Comparison of ENCODE assay signal across 18 mouse cellular contexts in genomic region chr11:64941193-64941592, GRCm38 (mm10). TPM values are rescaled to one million over a fixed set of nuclear protein-coding genes. Genes with fewer than 3 reads are reported as not detected.
DNase-seq lines count a peak whose midpoint lies in the region; ATAC-seq lines count a peak whose summit lies in the region.
"Had no signal": no experiment of that assay in that cellular context is flagged by ENCODE, and none has a peak within 500 bp of the region (broad histone marks: within the 10 kb centered on the region; RNA-seq: fewer than 3 reads in every experiment).

No protein-coding gene starts in this region.

- H3K9ac ChIP-seq in limb, embryonic 13.5 days, result no peak overlapping the region
- H3K9ac ChIP-seq: embryonic facial prominence, embryonic 12.5 days; forebrain, embryonic 13.5 days; forebrain, embryonic 15.5 days had no signal

- H3K27ac ChIP-seq in heart, embryonic 10.5 days, result no peak overlapping the region
- H3K27ac ChIP-seq in limb, embryonic 13.5 days, result peak overlapping the region; percentile 22; the same call in 1 of the 2 replicates
- no peak overlapping the region; the same call in 1 of the 2 replicates for H3K27ac ChIP-seq in limb, embryonic 10.5 days
- H3K27ac ChIP-seq: embryonic facial prominence, embryonic 10.5 days; embryonic facial prominence, embryonic 12.5 days; forebrain, embryonic 13.5 days; forebrain, embryonic 15.5 days had no signal

- no peaks in the 10 kb centered on the region for H3K4me1 ChIP-seq in heart, embryonic 10.5 days
- H3K4me1 ChIP-seq in limb, embryonic 13.5 days, result peaks cover 14% of the 10 kb centered on the region; the same call in 1 of the 2 replicates
- H3K4me1 ChIP-seq in limb, embryonic 10.5 days, result peaks cover 14% of the 10 kb centered on the region; the same call in 1 of the 2 replicates
- H3K4me1 ChIP-seq: embryonic facial prominence, embryonic 12.5 days; forebrain, embryonic 13.5 days; forebrain, embryonic 15.5 days had no signal

- H3K9me3 ChIP-seq in heart, embryonic 10.5 days, result no peaks in the 10 kb centered on the region
- no peaks in the 10 kb centered on the region for H3K9me3 ChIP-seq in limb, embryonic 13.5 days
- H3K9me3 ChIP-seq in limb, embryonic 10.5 days (replicated peaks), result no peaks in the 10 kb centered on the region
- H3K9me3 ChIP-seq: embryonic facial prominence, embryonic 10.5 days; embryonic facial prominence, embryonic 12.5 days; forebrain, embryonic 13.5 days; forebrain, embryonic 15.5 days had no signal

- H3K4me2 ChIP-seq in limb, embryonic 13.5 days (replicated peaks), result no peak overlapping the region
- H3K4me2 ChIP-seq: embryonic facial prominence, embryonic 12.5 days; forebrain, embryonic 13.5 days; forebrain, embryonic 15.5 days had no signal

- WGBS in heart, embryonic 10.5 days, result 77% methylated on average over 2 of the region's 2 CpGs
- WGBS in limb, embryonic 13.5 days, result 84% methylated on average over 2 of the region's 2 CpGs
- WGBS in limb, embryonic 10.5 days, result 90% methylated on average over 2 of the region's 2 CpGs

- DNase-seq in heart, adult 11 months, result peak; percentile 24
- DNase-seq in heart, embryonic 10.5 days (ENCODE audit: low spot score), result no peak
- no peak for DNase-seq in limb, embryonic 10.5 days (ENCODE audit: low spot score)
- peak; percentile 22 for DNase-seq in telencephalon, adult 2 months (ENCODE audit: low read depth, low spot score)
- DNase-seq in right cerebral cortex, postnatal 14 days, result no peak
- DNase-seq: adrenal gland, adult 2 months; adrenal gland, postnatal 10 days; adrenal gland, postnatal 25 days; cerebellum, adult 11-12 months; cerebellum, adult 2 months; cerebellum, adult 9-10 months; cerebellum, postnatal 10 days; cerebellum, postnatal 25 days had no signal

- no peaks in the 10 kb centered on the region for H3K36me3 ChIP-seq in heart, embryonic 10.5 days
- no peaks in the 10 kb centered on the region for H3K36me3 ChIP-seq in limb, embryonic 13.5 days
- no peaks in the 10 kb centered on the region for H3K36me3 ChIP-seq in limb, embryonic 10.5 days
- H3K36me3 ChIP-seq: embryonic facial prominence, embryonic 10.5 days; embryonic facial prominence, embryonic 12.5 days; forebrain, embryonic 15.5 days had no signal

- no peaks in the 10 kb centered on the region for H3K27me3 ChIP-seq in heart, embryonic 10.5 days (ENCODE audit: insufficient read depth, poor library complexity, severe bottlenecking)
- no peaks in the 10 kb centered on the region for H3K27me3 ChIP-seq in limb, embryonic 13.5 days
- no peaks in the 10 kb centered on the region for H3K27me3 ChIP-seq in limb, embryonic 10.5 days (ENCODE audit: low read depth, poor library complexity, severe bottlenecking)
- H3K27me3 ChIP-seq: embryonic facial prominence, embryonic 12.5 days; forebrain, embryonic 13.5 days; forebrain, embryonic 15.5 days had no signal

- ATAC-seq in limb, embryonic 13.5 days (ENCODE audit: low FRiP score, low read depth), result no peak
- ATAC-seq: forebrain, embryonic 13.5 days; forebrain, embryonic 15.5 days had no signal

- H3K4me3 ChIP-seq in heart, embryonic 10.5 days, result no peak overlapping the region
- H3K4me3 ChIP-seq in limb, embryonic 13.5 days, result no peak overlapping the region
- no peak overlapping the region for H3K4me3 ChIP-seq in limb, embryonic 10.5 days
- H3K4me3 ChIP-seq: embryonic facial prominence, embryonic 10.5 days; embryonic facial prominence, embryonic 12.5 days; forebrain, embryonic 13.5 days; forebrain, embryonic 15.5 days had no signal

RNA-seq across cellular contexts. Expression of gene Elac2, which starts 37.6 kb away (rescaled TPM):
- polyA plus RNA-seq in heart, embryonic 10.5 days (2016; fragmentation: Nextera tagmentation; extraction: Ambion mirVana), result 32.0 and 36.5 TPM in 2 replicates
- 25.6 and 26.3 TPM in 2 replicates for polyA plus RNA-seq in limb, embryonic 13.5 days (2015; fragmentation: Nextera tagmentation; extraction: Ambion mirVana)
- polyA plus RNA-seq in limb, embryonic 10.5 days (2016; fragmentation: Nextera tagmentation; extraction: Ambion mirVana), result 41.5 and 46.9 TPM in 2 replicates

Comparison
In these comparisons a context has a peak if more than half of its experiments do, and no peak if none do; other contexts are left out.
1. DNase-seq: peak in heart, adult 11 months (single experiment) and telencephalon, adult 2 months (single experiment); none in heart, embryonic 10.5 days (single experiment), limb, embryonic 10.5 days (single experiment) and right cerebral cortex, postnatal 14 days (single experiment).